7 mouse cellular contexts compared by ENCODE assay signal in the genomic region with DNA sequence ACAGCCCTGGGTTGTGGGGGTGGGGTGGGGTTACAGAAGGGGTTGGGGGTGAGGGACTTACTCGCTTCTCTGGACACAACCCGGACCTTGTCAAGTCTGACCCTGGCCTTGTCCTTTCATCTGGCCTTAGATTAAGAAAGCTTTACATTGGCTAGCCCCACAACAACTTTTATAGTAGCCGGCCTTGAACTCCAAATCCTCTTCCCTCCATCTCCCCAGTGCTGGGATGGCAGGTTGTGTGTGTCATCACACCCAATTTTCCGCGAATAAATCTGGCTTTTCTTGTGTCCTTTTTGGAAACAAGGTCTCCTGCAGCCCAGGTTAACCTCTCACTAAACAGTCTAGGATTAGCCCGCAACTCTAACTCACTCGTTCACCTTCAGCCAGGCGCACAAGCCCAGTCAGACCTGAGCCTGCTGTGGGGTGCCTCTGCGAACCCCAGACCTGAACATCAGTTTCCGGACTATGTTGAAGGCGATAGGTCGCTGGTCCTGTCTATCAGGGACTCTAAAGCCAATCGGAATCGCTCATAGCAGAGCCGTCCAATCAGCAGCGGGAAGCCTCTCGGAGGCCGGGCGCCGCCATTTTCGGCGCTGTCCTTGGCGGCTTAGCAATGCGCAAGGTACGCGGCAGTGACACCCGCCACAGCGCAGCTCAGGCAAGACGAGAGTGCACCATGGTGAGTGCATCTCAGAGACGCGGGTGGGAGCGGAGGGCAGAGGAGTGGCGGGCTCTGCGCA. TPM values are rescaled to one million over a fixed set of nuclear protein-coding genes. Genes with fewer than 3 reads are reported as not detected.
A peak's percentile ranks its signal among the peaks of the same experiment; 100 is the strongest.
DNase-seq lines count a peak whose midpoint lies in the region; ATAC-seq lines count a peak whose summit lies in the region.

A gene (plus strand): TSS at position 557 of the 740 bp plus-strand sequence.

- H3K4me3 ChIP-seq in embryonic facial prominence, embryonic 11.5 days (ENCODE audit: low read depth, low read length): peak within 1 kb of the TSS; percentile 68
- peak within 1 kb of the TSS; percentile 87 for H3K4me3 ChIP-seq in limb, embryonic 10.5 days
- H3K4me3 ChIP-seq in midbrain, embryonic 13.5 days (replicated peaks): peak within 1 kb of the TSS; percentile 72

- H3K4me1 ChIP-seq in embryonic facial prominence, embryonic 11.5 days (ENCODE audit: control insufficient read depth, insufficient read depth, low read length): no peaks in the 10 kb centered on the region
- peaks cover 15% of the 10 kb centered on the region for H3K4me1 ChIP-seq in limb, embryonic 10.5 days
- H3K4me1 ChIP-seq in midbrain, embryonic 13.5 days (replicated peaks): peaks cover 16% of the 10 kb centered on the region

- H3K27me3 ChIP-seq in embryonic facial prominence, embryonic 11.5 days (ENCODE audit: control insufficient read depth, insufficient read depth, low read length): no peaks in the 10 kb centered on the region
- H3K27me3 ChIP-seq in limb, embryonic 10.5 days (ENCODE audit: low read depth, poor library complexity, severe bottlenecking): no peaks in the 10 kb centered on the region
- H3K27me3 ChIP-seq in midbrain, embryonic 13.5 days: 0 out of 2 replicates have a peak, but pooled peaks cover under 1% of the 10 kb centered on the region

- H3K27ac ChIP-seq in embryonic facial prominence, embryonic 11.5 days (replicated peaks; ENCODE audit: low read depth, low read length): 0 out of 2 replicates have a peak within 1 kb of the TSS, but pooled peaks have one; percentile 48
- peak within 1 kb of the TSS; percentile 90 for H3K27ac ChIP-seq in limb, embryonic 10.5 days
- H3K27ac ChIP-seq in midbrain, embryonic 13.5 days: peak within 1 kb of the TSS; percentile 85

- whole genome bisulfite sequencing in embryonic facial prominence, embryonic 11.5 days: 4% methylated on average over 34 of the region's 34 CpGs
- 4% methylated on average over 34 of the region's 34 CpGs for WGBS in limb, embryonic 10.5 days
- 3% methylated on average over 34 of the region's 34 CpGs for WGBS in midbrain, embryonic 13.5 days

- DNase-seq in adrenal gland, postnatal 14 days: peak; percentile 98
- peak; percentile 99 for DNase-seq in embryonic facial prominence, embryonic 11.5 days (ENCODE audit: low spot score)
- peak; percentile 97 for DNase-seq in kidney, adult 11 months
- peak; percentile 95 for DNase-seq in limb, embryonic 10.5 days (ENCODE audit: low spot score)
- DNase-seq in spleen, adult 12 weeks (ENCODE audit: low spot score): peak; percentile 94

- H3K9ac ChIP-seq in embryonic facial prominence, embryonic 11.5 days (replicated peaks; ENCODE audit: low read length): peak within 1 kb of the TSS; percentile 70
- peak within 1 kb of the TSS; percentile 78 for H3K9ac ChIP-seq in midbrain, embryonic 13.5 days (replicated peaks)

- peaks cover 3% of the 10 kb centered on the region for H3K36me3 ChIP-seq in embryonic facial prominence, embryonic 11.5 days (replicated peaks; ENCODE audit: control insufficient read depth, insufficient read depth, low read depth, low read length)
- H3K36me3 ChIP-seq in limb, embryonic 10.5 days: peaks cover 31% of the 10 kb centered on the region
- peaks cover 14% of the 10 kb centered on the region for H3K36me3 ChIP-seq in midbrain, embryonic 13.5 days

- peak; percentile 100 for ATAC-seq in embryonic facial prominence, embryonic 11.5 days (replicated peaks; ENCODE audit: insufficient number of reproducible peaks, low FRiP score, low TSS enrichment, low read depth)
- peak; percentile 99 for ATAC-seq in granulocyte monocyte progenitor cell, adult 5-6 weeks (replicated peaks; ENCODE audit: poor library complexity, severe bottlenecking)
- peak; percentile 100 for ATAC-seq in midbrain, embryonic 13.5 days

- H3K9me3 ChIP-seq in embryonic facial prominence, embryonic 11.5 days (replicated peaks; ENCODE audit: control insufficient read depth, low read length): no peaks in the 10 kb centered on the region
- H3K9me3 ChIP-seq in limb, embryonic 10.5 days (replicated peaks): peaks cover 7% of the 10 kb centered on the region
- H3K9me3 ChIP-seq in midbrain, embryonic 13.5 days: peaks cover 10% of the 10 kb centered on the region; the same call in 1 of the 2 replicates

- H3K4me2 ChIP-seq in embryonic facial prominence, embryonic 11.5 days (ENCODE audit: low read depth, low read length): peak within 1 kb of the TSS; percentile 55
- peak within 1 kb of the TSS; percentile 55 for H3K4me2 ChIP-seq in midbrain, embryonic 13.5 days (replicated peaks)

RNA-seq across cellular contexts. Expression of the gene that starts here (rescaled TPM):
- total RNA-seq in adrenal gland, postnatal 14 days (2021): 22.9 and 24.3 TPM in 2 replicates
- polyA plus RNA-seq in embryonic facial prominence, embryonic 11.5 days (2014; fragmentation: Nextera tagmentation; extraction: Ambion mirVana): 30.9 and 32.1 TPM in 2 replicates
- total RNA-seq in granulocyte monocyte progenitor cell, adult 5-6 weeks (2014; fragmentation: Nextera tagmentation): 34.4 and 35.7 TPM in 2 replicates
- 23.0 and 31.3 TPM in 2 replicates for total RNA-seq in granulocyte monocyte progenitor cell, adult 5-6 weeks (2017)
- polyA plus RNA-seq in limb, embryonic 10.5 days (2016; fragmentation: Nextera tagmentation; extraction: Ambion mirVana): 28.0 and 28.1 TPM in 2 replicates
- polyA plus RNA-seq in midbrain, embryonic 13.5 days (2015; fragmentation: Nextera tagmentation; extraction: Ambion mirVana): 16.5 and 18.8 TPM in 2 replicates

Comparison
In these comparisons a context has a peak if more than half of its experiments do, and no peak if none do; other contexts are left out.
1. Peak in every context shown above with its lines: DNase-seq, ATAC-seq, H3K4me3 ChIP-seq and H3K27ac ChIP-seq.